Mouse (Mus musculus) layer of hippocampus, adult 9-10 months (tissue): ENCODE data around the gene Tll2.

Experiments used
- DNase-seq: peaks from one replicate; pipeline ENCODE4 v3.0.0; 2022; ENCODE audit warnings: low spot score

Tll2 gene

DNA sequence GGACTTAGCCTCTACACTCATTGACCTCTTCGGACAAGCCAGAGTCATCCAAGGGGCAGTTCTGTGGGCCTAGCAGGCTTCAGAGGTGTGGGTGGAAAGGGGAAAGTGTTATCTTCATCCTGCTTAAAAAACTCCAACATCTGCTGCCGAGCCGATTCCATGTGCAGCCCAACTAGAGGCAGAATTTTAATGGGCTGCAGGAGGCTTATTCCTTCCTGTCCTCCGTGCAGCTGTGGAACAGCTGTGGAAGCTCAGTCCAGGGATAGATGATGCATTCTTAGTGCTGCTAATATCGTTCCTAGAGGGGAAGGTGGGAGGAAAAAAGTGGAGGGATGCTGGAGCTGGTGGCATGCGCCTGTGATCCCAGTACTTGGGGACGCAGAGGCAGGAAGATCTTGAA lies 52.0 kb downstream of the Tll2 start:
- DNase-seq = no peak

DNA sequence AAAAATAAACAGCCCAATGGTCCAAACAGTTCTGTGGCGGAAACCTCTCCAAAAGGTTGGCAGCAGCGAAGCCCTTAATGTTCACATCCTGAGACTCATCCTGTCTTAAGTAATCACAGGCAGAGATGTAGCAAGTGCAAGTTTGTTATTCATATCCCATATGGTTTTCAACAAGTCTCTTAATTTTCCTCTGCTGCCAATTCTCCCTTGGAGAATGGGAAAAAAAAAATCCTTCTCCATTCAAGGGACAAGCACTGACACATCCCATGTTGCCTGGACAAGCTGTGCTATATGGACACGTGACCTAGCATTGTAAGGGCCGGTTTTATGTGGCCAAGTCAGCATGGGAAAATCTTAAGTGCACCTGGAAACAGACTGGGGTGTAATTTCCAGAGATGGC lies 54.2 kb downstream of the Tll2 start:
- no peak for DNase-seq

DNA sequence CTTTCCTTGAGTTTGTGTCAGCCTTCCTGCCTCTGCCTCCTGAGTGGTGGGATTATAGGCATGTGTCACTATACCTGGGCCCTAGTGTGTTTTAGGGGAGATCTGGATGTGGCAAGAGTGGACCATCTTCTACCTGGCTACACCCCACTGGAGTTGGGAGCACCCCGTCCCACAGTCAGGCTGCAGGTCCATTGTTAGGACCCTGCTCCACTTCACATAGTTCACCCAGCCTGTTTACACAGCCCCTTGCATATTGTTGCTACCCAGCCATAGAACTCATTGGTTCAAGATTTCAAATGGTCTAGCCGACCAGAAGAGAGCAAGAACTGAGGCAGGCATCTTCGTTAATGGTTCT lies 54.6 kb downstream of the Tll2 start:
- DNase-seq = no peak

DNA sequence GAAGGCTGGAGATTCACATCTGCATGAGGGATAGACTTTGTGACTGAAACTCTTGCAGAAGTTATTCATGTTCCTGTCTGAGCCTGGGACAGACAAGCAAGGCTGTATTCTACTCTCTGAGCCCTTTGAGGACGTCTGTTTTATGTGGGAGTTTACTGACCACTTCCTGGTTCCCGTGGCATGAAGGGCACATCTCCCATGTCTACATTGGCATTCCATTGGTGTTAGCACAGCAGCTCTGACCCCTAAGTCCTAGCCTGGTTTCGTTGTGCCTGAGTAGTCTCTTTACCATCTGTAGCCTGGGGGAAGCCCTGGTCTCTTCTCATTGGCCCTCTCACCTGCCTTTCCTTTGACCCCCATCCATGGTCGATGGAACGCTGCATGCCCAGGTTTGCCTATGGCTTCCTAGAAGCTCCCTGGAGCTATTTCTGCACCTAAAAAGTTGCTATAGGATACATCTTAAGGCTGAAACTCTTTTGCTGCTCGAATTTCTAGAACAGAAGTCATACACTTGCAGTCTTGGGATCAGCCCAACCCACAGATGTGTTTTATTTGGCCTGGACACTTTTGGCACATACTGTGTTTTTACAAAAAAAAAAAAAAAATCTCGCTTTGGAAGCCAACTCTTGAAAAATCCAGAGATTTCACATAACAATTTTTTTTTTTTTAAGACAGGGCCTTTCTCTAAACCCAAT lies 55.2 kb downstream of the Tll2 start:
- no peak for DNase-seq

DNA sequence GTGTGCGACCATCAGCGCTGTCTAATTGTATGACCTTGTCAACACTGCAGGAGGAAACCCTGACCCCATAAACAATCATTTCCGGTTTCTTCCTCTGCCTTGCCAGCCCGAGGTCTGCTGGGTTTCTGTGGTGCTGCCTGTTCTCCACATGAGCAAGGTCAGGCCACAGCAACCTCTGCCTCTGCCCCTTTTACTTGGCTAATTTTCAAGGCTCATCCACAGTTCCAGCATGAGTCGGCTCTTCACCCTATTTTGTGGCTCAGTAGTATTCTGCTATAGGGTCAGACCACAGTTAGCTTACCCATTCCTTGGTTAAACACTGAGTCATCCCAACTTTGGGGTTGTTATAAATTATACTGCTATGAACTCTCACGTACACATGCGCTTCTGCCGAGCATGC lies 65.7 kb downstream of the Tll2 start:
- no peak for DNase-seq

DNA sequence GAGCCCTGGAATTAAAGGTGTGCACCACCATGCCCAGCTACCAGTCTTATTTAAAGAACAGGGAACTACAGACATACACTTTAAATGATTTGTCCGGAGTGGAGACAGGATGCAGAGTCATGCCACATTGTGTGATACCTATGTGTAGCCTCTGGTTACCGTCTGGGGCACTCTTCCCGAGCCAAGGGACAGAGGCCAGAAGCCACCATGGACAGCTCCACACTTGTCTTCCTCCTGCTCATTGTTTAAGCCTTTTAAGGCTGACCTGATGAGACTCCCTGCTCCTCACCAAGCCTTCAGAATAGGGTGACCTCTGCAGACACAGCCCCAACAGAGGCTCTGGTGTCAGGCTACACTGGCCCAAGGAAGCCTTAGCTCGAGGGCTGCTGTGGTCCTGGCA lies 67.0 kb downstream of the Tll2 start:
- no peak for DNase-seq

DNA sequence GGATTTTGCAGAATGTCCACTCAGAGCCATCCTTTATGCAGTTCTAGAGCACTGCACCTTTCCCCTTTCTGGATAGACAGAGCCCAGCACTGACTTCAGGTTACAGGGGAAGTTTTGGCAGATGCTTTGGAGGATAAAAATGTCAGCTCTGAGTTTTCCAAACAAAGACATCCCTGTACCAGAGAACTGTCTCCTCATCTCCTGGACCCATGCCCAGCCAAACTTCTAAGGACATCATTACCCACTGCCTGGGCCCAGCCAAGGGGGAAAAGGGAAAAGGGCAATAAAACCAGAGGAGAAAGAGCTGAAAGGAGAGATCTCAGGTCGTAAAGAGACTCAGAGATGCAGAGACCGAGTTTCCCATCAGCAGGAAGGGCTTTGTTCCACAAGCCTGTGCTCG lies 83.6 kb downstream of the Tll2 start:
- DNase-seq = no peak

DNA sequence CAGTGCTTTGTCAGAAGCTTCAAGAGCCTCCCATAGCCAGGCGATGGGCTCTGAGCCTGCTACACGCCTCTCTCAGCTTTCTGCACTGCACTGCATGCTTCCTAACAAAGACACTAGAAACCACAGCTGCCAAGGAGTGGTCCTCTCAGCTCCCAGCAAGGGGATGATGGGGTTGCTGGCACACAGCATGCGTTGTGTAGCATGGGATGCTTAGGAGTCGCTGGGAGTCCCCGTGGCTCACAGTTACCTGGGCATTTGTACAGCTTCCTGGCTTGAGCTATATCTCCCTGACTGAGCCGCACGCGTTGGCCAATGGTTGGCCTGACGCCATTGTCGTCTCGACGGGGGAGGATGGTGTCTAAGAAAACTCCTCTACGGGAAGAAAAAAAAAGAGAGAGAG lies 86.7 kb downstream of the Tll2 start:
- DNase-seq = no peak

DNA sequence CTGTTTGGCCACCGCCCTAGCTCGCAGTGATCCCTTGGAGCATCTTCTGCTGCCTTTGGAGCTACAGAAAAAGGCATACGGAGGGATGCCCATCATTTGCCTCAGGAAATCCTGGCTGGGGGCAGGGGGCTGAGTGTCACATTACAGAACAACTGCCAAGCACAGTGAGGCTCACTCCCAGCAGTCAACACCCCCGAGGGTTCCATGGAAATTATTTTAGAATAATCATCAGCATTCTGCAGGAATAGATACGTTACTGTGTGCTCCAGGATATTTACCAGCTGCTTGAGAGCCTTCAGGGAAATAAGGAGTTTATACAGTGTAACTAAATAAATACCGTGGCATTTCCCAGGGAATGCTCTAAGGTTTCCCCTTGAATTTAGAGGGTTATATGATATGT lies 88.3 kb downstream of the Tll2 start:
- no peak for DNase-seq

DNA sequence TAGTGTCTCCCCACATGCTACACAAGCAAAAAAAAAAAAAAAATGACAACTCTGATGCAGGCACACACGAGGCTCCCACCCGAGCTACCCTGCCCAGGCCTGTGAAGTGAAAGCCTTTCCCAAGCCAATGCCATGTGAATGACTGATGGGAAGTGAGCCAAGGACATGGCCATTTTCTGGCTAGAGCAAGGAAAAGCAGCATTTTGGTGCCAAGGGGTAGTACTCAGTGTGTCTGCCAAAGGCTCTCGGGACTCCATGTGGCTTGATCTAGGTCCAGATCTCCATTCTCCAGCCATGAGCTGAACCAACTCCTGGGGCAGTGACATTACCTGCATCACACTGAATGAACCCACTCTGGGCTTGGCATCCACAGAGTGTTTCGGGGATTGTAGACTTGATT lies 89.3 kb downstream of the Tll2 start:
- DNase-seq = no peak

DNA sequence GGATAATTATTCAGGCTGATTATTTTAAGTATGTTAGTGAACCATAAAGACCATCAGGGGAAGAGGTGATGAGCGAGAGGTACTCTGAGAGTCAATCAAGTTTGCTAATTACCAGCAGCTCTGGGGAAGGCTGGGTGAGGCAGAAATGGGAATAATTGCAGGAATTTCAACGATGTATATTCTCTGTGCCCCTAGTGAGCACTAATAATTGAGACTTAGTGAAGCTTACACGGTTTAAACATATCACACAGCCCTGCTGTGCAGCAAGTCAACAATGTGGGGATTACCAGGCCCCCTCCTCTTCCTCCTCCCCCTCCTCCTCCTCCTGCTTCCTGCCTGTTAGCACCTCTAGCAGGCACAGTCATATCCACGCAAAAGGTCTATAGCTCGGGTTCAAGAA lies 92.0 kb downstream of the Tll2 start:
- DNase-seq = no peak

DNA sequence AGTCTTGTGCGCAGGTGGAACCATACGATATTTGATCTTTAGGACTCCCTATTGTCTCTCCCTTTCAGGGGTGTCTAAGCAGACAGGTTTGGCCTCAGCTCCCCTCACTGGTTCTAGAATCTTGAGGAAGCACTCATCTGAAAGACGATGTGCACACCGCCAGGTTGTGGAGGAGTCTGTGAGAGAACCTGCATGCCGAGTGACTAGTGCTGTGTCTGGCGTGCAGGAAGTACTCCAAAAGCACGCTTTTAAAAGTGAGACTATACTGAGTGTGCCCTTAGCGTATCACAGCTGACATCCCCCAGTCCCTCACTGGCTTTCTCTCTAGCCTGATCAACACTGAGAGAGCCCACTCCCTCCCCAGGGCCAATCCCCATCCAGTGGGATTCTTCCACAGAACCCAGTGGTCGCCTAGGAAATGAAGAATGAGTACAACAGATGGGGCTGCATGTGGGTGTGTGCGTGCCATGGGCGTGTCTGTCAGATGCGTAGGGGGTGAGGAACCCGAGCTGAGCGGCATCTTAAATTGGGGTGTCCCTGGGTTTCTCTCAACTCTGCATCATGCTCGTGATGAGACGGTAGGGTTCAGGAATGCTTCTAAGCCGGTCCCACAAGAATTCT lies 92.6 kb downstream of the Tll2 start:
- DNase-seq = no peak

DNA sequence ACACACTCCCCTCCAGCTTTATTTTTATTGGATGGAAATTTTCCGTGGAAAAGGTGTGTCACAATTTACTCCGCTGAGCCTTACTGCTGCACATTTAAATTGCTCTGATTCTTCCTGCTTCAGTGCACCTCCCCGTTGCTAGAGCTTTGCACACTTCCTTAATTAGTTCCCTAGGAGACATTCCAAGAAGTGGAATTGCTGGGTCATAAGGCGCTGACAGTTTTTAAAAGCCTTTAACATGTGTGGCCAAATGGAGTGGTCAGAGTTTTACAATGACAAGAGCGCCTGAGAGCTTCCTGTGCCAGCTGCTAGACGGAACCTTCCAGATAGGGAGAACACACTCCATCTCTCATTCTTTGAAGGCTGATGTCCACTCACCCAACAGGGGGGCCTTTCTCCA lies 94.0 kb downstream of the Tll2 start:
- no peak for DNase-seq

DNA sequence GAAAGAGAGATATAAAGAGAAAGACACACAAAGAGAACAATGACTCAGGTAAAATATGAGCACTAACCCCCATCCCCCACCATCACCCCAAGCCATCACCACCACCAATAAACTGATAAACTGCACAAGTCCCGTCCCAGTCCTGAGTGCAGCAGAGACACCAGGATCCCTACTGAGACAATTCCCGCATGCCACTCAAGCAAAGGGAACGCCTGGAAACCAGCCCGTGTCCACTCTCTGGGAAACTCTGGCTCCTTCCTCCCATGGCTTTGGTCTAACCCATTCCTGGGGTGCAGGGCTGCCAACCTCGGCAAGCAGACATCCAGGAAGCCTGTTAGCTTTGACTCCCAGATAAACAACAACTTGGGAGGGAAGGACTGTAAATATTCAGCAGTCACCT lies 96.6 kb downstream of the Tll2 start:
- no peak for DNase-seq

DNA sequence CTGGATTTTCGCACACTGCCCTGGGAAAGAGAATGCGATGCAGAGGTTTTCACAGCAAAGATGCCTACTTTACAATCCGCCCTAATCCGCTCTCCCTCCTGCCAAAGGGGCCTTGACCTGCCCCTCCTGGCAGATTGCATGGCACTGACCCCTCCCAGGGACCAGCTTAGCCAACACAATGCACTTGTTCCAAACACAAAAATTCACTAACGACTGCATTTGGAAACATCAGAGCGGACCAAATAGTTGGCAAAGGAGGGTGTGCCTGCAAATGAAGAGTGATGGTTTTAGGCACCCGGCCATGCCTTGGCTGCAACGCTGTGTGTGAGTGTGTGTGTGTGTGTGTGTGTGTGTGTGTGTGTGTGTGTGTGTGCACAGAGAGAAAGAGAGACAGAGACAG lies 97.1 kb downstream of the Tll2 start:
- no peak for DNase-seq

DNA sequence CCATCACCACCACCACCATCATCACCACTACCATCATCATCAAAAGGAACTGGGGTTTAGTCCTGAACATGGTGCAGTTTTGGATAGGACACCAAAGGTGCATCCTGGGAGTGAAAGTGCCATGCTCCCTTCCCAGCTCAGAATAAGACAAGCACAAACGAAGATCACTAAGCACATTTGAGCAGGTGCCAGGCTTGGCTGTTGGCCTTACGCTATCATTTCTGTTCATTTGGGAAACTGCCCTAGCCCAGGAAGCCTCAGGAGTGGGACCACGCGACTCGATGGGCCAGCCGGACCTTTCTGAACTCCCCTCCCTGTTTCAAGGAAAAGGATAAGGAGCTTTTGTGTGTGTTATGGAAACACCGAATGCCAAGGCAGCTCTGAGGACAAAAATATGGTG lies 98.0 kb downstream of the Tll2 start:
- no peak for DNase-seq

DNA sequence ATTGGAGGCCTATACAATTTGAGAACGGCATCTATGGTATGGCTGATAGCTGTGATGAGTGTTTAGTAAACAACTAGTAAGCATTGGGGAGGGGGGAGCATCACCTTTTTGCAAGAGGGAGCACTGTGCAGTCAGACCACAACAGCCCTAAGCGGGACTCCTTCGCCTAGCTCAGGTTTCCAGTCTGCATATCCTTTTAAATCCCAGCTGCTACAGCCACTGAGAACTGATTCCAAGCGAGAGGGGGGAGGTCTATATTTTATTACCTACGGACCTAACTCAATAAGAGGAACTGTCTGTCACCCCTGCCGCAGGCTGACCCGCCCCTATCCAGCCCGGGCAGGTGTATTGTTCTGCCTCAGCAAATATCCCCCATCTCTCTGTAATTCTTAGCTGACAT lies 99.1 kb downstream of the Tll2 start:
- no peak for DNase-seq

DNA sequence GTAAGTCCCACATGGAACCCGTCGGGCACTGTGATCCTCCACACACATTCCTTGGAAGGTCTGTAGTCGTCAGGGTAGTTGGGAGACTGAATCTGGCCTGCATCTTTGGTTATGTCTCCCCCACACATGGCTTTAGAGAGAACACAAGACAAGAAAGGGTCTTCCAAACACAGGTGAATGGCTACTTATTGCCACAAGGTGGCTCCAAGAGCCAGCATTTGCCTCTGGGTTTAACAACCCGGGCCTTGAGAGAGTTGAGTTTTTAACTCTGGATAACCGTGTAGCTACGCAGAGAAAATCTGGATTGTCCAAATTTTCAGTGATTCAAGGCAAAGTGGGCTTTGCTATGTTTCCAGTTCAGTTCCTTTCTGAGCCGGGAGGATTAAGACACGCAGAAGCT lies 101.7 kb downstream of the Tll2 start:
- DNase-seq = no peak

DNA sequence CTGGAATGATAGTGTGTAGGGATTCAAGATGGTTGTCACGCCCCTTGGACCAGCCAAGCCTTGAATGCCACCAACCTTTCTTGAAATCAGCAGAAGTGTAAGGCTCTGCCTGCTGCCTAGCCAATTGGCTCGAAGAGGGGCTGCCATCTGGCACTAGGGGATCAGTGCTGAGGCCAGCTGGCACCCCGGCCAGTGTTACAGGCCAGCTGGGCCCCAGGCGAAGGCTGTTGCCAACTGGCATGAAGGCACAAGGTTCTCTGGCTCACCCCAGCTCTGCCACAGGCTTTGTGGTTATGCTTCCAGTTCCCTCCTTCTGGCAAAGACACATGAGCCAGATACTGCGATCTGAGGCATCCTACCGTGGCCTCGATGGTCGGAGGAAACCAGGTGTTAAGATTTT lies 105.2 kb downstream of the Tll2 start:
- peak; percentile 45 for DNase-seq

DNA sequence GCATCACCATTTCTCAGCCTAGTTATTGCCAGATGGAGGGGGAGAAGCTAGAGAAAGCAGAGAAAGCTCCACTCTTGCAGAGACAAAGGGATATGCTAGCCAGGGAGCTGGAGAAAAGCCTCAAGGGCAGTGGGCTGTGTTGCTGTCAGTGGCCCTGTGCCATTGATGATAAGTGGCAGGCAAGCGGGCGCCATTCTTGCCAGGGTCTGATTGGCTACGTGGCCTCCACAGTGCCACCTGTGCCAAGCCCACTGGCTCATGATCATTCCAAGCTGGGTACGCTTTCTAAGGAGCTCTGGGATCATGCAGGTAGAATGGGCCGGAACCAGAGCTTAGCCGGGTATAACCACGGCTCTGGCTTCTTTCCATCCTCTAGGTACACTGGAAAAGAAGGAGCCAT lies 105.8 kb downstream of the Tll2 start:
- DNase-seq = no peak

DNA sequence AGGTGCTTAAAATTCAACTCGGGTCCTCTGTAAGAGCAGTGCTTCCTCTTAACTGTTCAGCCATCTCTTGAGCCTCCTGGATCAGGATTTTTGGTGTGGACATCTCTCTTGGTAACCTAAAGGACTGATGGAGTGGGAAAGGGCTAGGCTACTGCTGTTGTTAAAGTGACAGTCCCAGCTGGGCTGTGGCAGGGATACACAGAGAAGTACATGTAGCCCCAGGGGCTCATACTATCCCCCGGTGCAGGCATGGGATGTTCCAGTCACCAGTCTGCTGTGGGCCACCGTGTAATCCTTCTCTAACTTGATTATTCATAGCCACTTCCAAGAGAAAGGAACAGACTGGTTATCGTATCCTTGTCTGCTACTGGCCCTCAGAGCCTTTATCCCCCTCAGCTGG lies 109.6 kb downstream of the Tll2 start:
- no peak for DNase-seq

DNA sequence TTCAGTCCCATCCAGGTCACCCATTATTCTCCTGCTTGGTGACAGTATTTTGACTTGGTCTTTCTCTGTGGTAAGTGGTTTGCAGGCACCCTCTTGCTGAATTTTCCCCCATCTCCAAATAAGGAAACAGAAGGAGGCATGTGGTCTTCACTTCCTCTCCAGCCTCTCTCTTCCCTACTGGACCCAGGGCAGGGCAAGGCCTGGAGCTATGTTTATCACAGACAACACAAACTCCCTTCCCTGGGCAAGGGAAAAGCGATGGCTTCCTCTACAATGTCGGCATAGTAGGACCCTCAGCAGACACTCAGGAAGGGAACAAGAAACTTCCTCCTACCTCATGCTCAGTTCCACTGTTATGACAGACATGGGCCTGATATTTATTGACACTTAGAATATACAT lies 114.7 kb downstream of the Tll2 start:
- no peak for DNase-seq

DNA sequence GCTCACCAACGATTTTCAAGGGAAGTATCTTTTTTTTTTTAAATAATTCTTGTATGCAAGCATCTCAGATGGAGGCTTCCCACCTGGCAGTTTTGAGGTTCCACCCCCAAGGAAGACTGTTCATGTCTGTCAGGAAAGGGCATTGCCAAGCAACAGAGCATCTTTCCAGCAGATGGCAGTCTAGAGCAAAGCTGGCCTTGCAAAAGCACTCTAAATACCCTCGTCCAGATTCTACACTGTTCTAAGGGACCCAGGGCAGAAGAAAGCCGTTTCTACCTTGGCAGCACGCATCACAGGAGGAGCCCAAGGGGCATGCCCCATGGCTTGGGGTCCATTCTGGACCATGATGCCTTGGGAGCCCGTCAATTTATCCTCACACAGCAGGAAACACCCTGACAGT lies 116.8 kb downstream of the Tll2 start:
- peak; percentile 50 for DNase-seq

DNA sequence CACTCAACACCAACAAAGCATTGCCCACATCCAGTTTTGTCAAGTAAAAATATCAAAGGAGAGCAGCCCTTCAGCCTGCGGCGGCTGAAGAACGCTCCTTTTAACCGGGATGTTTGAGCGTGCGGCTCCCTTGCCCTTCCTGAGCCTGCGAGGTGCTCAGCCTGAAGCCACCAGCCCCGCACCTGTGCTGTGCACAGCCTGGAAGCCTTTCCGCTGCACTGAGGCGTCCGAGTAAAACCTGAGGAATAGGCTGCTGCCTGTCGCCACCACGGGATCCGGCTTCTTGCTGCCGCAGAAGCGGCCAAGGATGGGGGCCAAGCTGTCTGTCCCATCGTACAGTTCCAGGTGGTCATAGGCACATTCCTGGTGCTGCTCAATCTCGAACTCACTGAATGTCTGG lies 118.1 kb downstream of the Tll2 start:
- DNase-seq = no peak

DNA sequence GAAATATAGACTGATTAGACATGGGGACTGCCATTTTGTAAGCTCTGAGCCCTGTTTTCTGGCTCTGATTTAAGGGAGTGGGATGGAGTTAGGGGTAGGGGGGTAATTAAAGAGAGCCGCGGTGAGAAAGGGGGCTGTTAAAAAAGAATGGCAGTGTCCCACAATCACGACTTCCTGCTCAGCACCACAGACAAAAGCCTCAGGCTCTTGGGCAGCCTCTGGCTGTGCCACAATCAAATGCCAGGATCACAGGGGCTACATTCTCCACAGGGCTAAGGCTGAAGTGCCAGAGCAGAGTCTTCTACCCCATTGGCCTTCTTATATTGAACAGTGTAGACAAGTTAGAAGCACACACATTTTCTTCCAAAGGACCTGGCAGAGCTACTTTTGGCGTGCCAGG lies 118.7 kb downstream of the Tll2 start:
- DNase-seq = no peak
